8 mouse cellular contexts compared by ENCODE assay signal in genomic region chr3:145614362-145615115, GRCm38 (mm10). TPM values are rescaled to one million over a fixed set of nuclear protein-coding genes. Genes with fewer than 3 reads are reported as not detected.
DNase-seq lines count a peak whose midpoint lies in the region; ATAC-seq lines count a peak whose summit lies in the region.

No protein-coding gene starts in this region.

- 19% methylated on average over 17 of the region's 17 CpGs for WGBS in heart, embryonic 13.5 days
- 11% methylated on average over 17 of the region's 17 CpGs for WGBS in kidney, embryonic 15.5 days

- no peak overlapping the region for H3K4me3 ChIP-seq in heart, embryonic 13.5 days
- H3K4me3 ChIP-seq in kidney, embryonic 15.5 days (replicated peaks), result no peak overlapping the region

- H3K27ac ChIP-seq in heart, embryonic 13.5 days (replicated peaks), result peak overlapping the region; percentile 46
- peak overlapping the region; percentile 80 for H3K27ac ChIP-seq in kidney, embryonic 15.5 days

- peak overlapping the region; percentile 47; the same call in 1 of the 2 replicates for H3K9ac ChIP-seq in heart, embryonic 13.5 days
- no peak overlapping the region for H3K9ac ChIP-seq in kidney, embryonic 15.5 days

- peak; percentile 40 for ATAC-seq in common myeloid progenitor, adult 5-6 weeks (replicated peaks; ENCODE audit: low read depth, poor library complexity, severe bottlenecking)
- ATAC-seq in heart, embryonic 13.5 days (ENCODE audit: extremely low read depth, insufficient number of reproducible peaks, low FRiP score, low TSS enrichment), result no peak
- ATAC-seq in kidney, embryonic 15.5 days (replicated peaks; ENCODE audit: low FRiP score), result peak; percentile 62; the same call in 1 of the 2 replicates

- no peaks in the 10 kb centered on the region for H3K36me3 ChIP-seq in heart, embryonic 13.5 days
- H3K36me3 ChIP-seq in kidney, embryonic 15.5 days, result no peaks in the 10 kb centered on the region

- peaks cover 26% of the 10 kb centered on the region for H3K4me1 ChIP-seq in heart, embryonic 13.5 days
- peaks cover 32% of the 10 kb centered on the region for H3K4me1 ChIP-seq in kidney, embryonic 15.5 days

- no peaks in the 10 kb centered on the region for H3K27me3 ChIP-seq in heart, embryonic 13.5 days (replicated peaks)
- H3K27me3 ChIP-seq in kidney, embryonic 15.5 days, result no peaks in the 10 kb centered on the region

- H3K9me3 ChIP-seq in heart, embryonic 13.5 days, result no peaks in the 10 kb centered on the region
- H3K9me3 ChIP-seq in kidney, embryonic 15.5 days (replicated peaks), result no peaks in the 10 kb centered on the region

- DNase-seq in Muller cell, postnatal 12 days (ENCODE audit: inconsistent ontology term), result peak; percentile 71
- DNase-seq in mesoderm, embryonic 11.5 days (ENCODE audit: low read depth, low spot score), result peak; percentile 39
- DNase-seq in frontal cortex, adult 2 months (ENCODE audit: extremely low spot score in 1 of 2, low spot score in 1 of 2), result no peak
- no peak for DNase-seq in urinary bladder, postnatal 25 days (ENCODE audit: low spot score)
- no peak for DNase-seq in cerebellum, adult 11 months

- peak overlapping the region; percentile 29 for H3K4me2 ChIP-seq in heart, embryonic 13.5 days
- peak overlapping the region; percentile 38 for H3K4me2 ChIP-seq in kidney, embryonic 15.5 days

RNA-seq across cellular contexts. Expression of gene Ccn1, which starts 35.2 kb away (rescaled TPM):
- 0.27 and 0.34 TPM in 2 replicates for total RNA-seq in common myeloid progenitor, adult 5-6 weeks (2017)
- 60.0 and 62.1 TPM in 2 replicates for polyA plus RNA-seq in heart, embryonic 13.5 days (2015; fragmentation: Nextera tagmentation; extraction: Ambion mirVana)
- polyA plus RNA-seq in kidney, embryonic 15.5 days (2015; fragmentation: Nextera tagmentation; extraction: Ambion mirVana), result 67.7 and 68.6 TPM in 2 replicates
- 7.8 and 9.1 TPM in 2 replicates for polyA plus RNA-seq in frontal cortex, adult 2 months (2012; rRNA removed)

RNA-seq across cellular contexts. Expression of gene Znhit6, which starts 38.5 kb away (rescaled TPM):
- 32.7 and 34.0 TPM in 2 replicates for total RNA-seq in common myeloid progenitor, adult 5-6 weeks (2017)
- 23.3 and 26.7 TPM in 2 replicates for polyA plus RNA-seq in heart, embryonic 13.5 days (2015; fragmentation: Nextera tagmentation; extraction: Ambion mirVana)
- polyA plus RNA-seq in kidney, embryonic 15.5 days (2015; fragmentation: Nextera tagmentation; extraction: Ambion mirVana), result 36.4 and 37.2 TPM in 2 replicates
- polyA plus RNA-seq in frontal cortex, adult 2 months (2012; rRNA removed), result 14.2 and 15.4 TPM in 2 replicates

Comparison
In these comparisons a context has a peak if more than half of its experiments do, and no peak if none do; other contexts are left out.
1. DNase-seq: peak in Muller cell, postnatal 12 days (single experiment) and mesoderm, embryonic 11.5 days (single experiment); none in frontal cortex, adult 2 months (0 of 2), urinary bladder, postnatal 25 days (single experiment) and cerebellum, adult 11 months (single experiment).